Mouse (Mus musculus) lung, embryonic 16.5 days (tissue): ENCODE data around the gene Gstm5. TPM values are rescaled to one million over a fixed set of nuclear protein-coding genes. Genes with fewer than 3 reads are reported as not detected.

ENCODE experiments used
- ATAC-seq: fragments of 200-750 bp; cut with Nextera tagmentation; 2 replicates; pipeline ENCODE4 v1.8.0; 2017; ENCODE audit warnings: low read depth, mild to moderate bottlenecking, moderate library complexity
- H3K27ac ChIP-seq: fragments of 300-500 bp; sonication (generic); 2 replicates; pipeline ENCODE4 v1.5.1; 2014; ENCODE audit warnings: mild to moderate bottlenecking, control low read depth, low read length
- H3K27me3 ChIP-seq: fragments of 300-500 bp; sonication (generic); 2 replicates; pipeline ENCODE4 v1.6.1; 2014; ENCODE audit warnings: low read depth, low read length, mixed read lengths; ENCODE audit not compliant: control insufficient read depth, insufficient read depth
- H3K36me3 ChIP-seq: fragments of 300-500 bp; sonication (generic); 2 replicates; pipeline ENCODE4 v1.6.1; 2014; ENCODE audit warnings: low read length; ENCODE audit not compliant: control insufficient read depth, insufficient read depth
- H3K4me1 ChIP-seq: fragments of 300-500 bp; sonication (generic); replicated peaks from 2 replicates; pipeline ENCODE4 v1.6.1; 2014; ENCODE audit warnings: low read length, mixed read lengths; ENCODE audit not compliant: control insufficient read depth, insufficient read depth
- H3K4me2 ChIP-seq: fragments of 300-500 bp; sonication (generic); 2 replicates; pipeline ENCODE4 v1.6.1; 2014; ENCODE audit warnings: low read depth, low read length, control low read depth
- H3K4me3 ChIP-seq: fragments of 300-500 bp; sonication (generic); 2 replicates; pipeline ENCODE4 v1.5.1; 2014; ENCODE audit warnings: mild to moderate bottlenecking, low read length, control low read depth
- H3K9ac ChIP-seq: fragments of 300-500 bp; sonication (generic); 2 replicates; pipeline ENCODE4 v1.6.1; 2014; ENCODE audit warnings: low read length, control low read depth
- H3K9me3 ChIP-seq: fragments of 300-500 bp; sonication (generic); 2 replicates; pipeline ENCODE4 v1.6.1; 2016; ENCODE audit warnings: low read length; ENCODE audit not compliant: control insufficient read depth
- WGBS: fragments of 180-500 bp; shearing (Covaris S2); extraction: QIAGEN DNeasy Blood & Tissue Kit; methylation state at CpG from one replicate; pipeline ENCODE4 v1.1.7; 2014; 5-methylcytosine and 5-hydroxymethylcytosine counted together
- polyA plus RNA-seq: library from polyadenylated mRNA; unstranded; fragments of >200 nt; fragmentation: Nextera tagmentation; extraction: Ambion mirVana; gene quantifications from 2 replicates; pipeline ENCODE4 v1.2.1, GENCODE M21; 2015

Gstm5 gene
- polyA plus RNA-seq: 106 and 109 TPM in 2 replicates

- Histone ChIP-seq H3K9me3 (no peaks in the 10 kb centered on the region), H3K4me3 (peak within 1 kb of the TSS; percentile 74), H3K4me1 (peaks cover 5% of the 10 kb centered on the region), H3K4me2 (peak within 1 kb of the TSS; percentile 90), H3K9ac (peak within 1 kb of the TSS; percentile 89), H3K36me3 (no peaks in the 10 kb centered on the region), H3K27me3 (no peaks in the 10 kb centered on the region), H3K27ac (peak within 1 kb of the TSS; percentile 72)
- ATAC-seq: peak; percentile 99
- 4% methylated on average over 40 of the region's 40 CpGs for WGBS
These were observed at the start of gene Gstm5 for GRCm38 (mm10) chr3:107895720-107896569. Gene Gstm5 (plus strand): TSS chr3:107895821.

GRCm38 (mm10) chr3:107846175-107846574 is 49.4 kb upstream of the Gstm5 start:
- no peaks in the 10 kb centered on the region for H3K36me3 ChIP-seq
- no peak overlapping the region for H3K27ac ChIP-seq
- ATAC-seq: no peak
- peaks cover 42% of the 10 kb centered on the region for H3K4me1 ChIP-seq
- no peaks in the 10 kb centered on the region for H3K27me3 ChIP-seq
- WGBS: 91% methylated on average over 1 of the region's 1 CpGs
- no peak overlapping the region for H3K4me2 ChIP-seq
- H3K9me3 ChIP-seq: no peaks in the 10 kb centered on the region
- H3K4me3 ChIP-seq: no peak overlapping the region
- no peak overlapping the region for H3K9ac ChIP-seq

DNA sequence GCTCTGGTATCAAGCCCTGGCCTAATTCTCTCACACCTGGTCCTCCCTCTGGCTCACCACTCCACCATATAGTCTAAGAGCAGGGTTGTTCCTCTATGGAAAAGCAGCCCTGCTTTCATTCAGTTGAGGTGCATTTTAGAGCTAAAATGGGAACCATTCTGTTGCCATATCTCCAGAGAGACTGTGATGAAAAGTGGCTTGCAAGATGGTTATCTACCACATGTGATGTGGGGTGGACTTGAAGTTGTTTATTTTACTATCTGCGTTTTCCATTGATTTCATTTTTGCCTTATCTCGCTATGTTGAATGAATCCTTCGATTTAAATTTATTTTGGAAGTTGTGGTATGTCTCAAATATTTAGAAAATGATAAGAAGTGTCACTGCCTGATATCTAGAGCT is 48.8 kb upstream of the Gstm5 start:
- Histone ChIP-seq H3K9ac (no peak overlapping the region), H3K4me3 (no peak overlapping the region), H3K27me3 (no peaks in the 10 kb centered on the region), H3K27ac (no peak overlapping the region), H3K4me2 (no peak overlapping the region), H3K4me1 (peaks cover 42% of the 10 kb centered on the region), H3K36me3 (no peaks in the 10 kb centered on the region), H3K9me3 (no peaks in the 10 kb centered on the region)
- 21% methylated on average over 3 of the region's 3 CpGs for WGBS
- ATAC-seq: no peak

GRCm38 (mm10) chr3:107848126-107848525 is 47.5 kb upstream of the Gstm5 start:
- WGBS: 29% methylated on average over 4 of the region's 4 CpGs
- no peaks in the 10 kb centered on the region for H3K9me3 ChIP-seq
- peaks cover 42% of the 10 kb centered on the region for H3K4me1 ChIP-seq
- H3K4me2 ChIP-seq: no peak overlapping the region
- ATAC-seq: no peak
- no peak overlapping the region for H3K27ac ChIP-seq
- no peaks in the 10 kb centered on the region for H3K36me3 ChIP-seq
- no peaks in the 10 kb centered on the region for H3K27me3 ChIP-seq
- no peak overlapping the region for H3K9ac ChIP-seq
- no peak overlapping the region for H3K4me3 ChIP-seq

DNA sequence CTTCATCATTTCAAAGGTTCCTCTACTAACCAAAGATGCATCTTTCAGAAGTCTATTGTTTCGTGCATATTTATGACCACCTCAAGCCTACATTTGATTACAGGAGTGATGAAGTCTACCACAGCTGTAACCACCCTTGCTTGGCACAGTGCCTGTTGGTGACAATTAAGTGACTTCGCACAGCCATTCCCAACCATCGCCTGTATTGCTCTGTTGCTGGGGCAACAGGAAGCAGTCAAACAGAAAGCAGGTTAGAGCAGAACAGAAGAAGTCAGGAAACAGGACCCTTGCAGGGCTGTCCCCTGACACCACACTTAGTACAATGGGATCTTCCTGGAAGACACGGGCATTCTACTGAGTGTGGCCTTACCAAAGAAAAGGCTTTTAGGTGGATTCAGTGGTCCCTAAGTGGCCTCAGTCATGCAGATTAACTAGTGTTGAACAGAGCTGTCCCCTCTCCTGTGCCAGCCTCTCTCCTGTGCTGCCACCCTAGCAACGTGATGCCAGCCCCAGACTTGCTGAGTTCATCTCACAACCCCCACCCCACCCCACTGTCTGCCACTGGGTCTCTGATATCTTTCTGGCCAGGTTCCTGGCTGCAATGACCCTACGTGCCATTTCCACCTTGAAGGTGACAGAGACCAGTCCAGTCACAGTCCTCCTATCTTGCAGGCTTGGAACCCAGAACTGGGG is 46.5 kb upstream of the Gstm5 start:
- Histone ChIP-seq H3K27me3 (no peaks in the 10 kb centered on the region), H3K4me1 (peaks cover 39% of the 10 kb centered on the region), H3K4me2 (no peak overlapping the region), H3K4me3 (no peak overlapping the region), H3K9me3 (no peaks in the 10 kb centered on the region), H3K36me3 (no peaks in the 10 kb centered on the region), H3K9ac (no peak overlapping the region), H3K27ac (no peak overlapping the region)
- WGBS: 58% methylated on average over 6 of the region's 6 CpGs
- no peak for ATAC-seq

GRCm38 (mm10) chr3:107849693-107850031 is 46.0 kb upstream of the Gstm5 start:
- no peak for ATAC-seq
- no peaks in the 10 kb centered on the region for H3K27me3 ChIP-seq
- no peak overlapping the region; the same call in 1 of the 2 replicates for H3K27ac ChIP-seq
- peaks cover 35% of the 10 kb centered on the region for H3K4me1 ChIP-seq
- H3K9ac ChIP-seq: no peak overlapping the region; the same call in 1 of the 2 replicates
- H3K4me2 ChIP-seq: no peak overlapping the region
- no peak overlapping the region for H3K4me3 ChIP-seq
- H3K36me3 ChIP-seq: no peaks in the 10 kb centered on the region
- no peaks in the 10 kb centered on the region for H3K9me3 ChIP-seq
- WGBS: 86% methylated on average over 2 of the region's 2 CpGs

- H3K4me1 ChIP-seq: peaks cover 32% of the 10 kb centered on the region
- peak overlapping the region; percentile 26; the same call in 1 of the 2 replicates for H3K9ac ChIP-seq
- H3K27me3 ChIP-seq: no peaks in the 10 kb centered on the region; the same call in 1 of the 2 replicates
- peak; percentile 91 for ATAC-seq
- WGBS: 18% methylated on average over 12 of the region's 12 CpGs
- H3K27ac ChIP-seq: peak overlapping the region; percentile 70; the same call in 1 of the 2 replicates
- H3K9me3 ChIP-seq: no peaks in the 10 kb centered on the region
- peak overlapping the region; percentile 36 for H3K4me2 ChIP-seq
- H3K36me3 ChIP-seq: no peaks in the 10 kb centered on the region
- H3K4me3 ChIP-seq: no peak overlapping the region
These were observed 45.1 kb upstream of the Gstm5 start for GRCm38 (mm10) chr3:107850418-107851031.

DNA sequence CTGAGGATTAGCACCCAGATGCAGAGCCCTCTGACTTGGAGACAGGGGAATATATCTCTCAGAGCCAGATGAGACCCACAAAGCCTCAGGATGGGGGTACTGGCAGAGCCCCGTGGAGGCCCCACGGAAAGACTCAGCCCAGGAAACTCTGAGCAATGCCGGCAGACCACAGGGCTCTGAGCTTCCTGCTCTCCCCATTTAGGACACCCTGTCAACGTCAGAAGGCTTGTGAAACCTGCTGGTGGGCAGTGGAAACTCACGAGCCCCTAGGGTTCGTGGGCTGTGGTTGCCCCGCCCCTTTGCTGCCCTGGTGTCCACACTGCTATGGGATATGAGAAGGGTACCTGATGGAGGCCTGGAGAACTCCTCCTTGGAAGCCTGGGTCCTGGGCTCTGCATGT is 42.8 kb upstream of the Gstm5 start:
- Histone ChIP-seq H3K36me3 (no peaks in the 10 kb centered on the region), H3K27ac (no peak overlapping the region), H3K4me3 (no peak overlapping the region), H3K4me1 (peaks cover 32% of the 10 kb centered on the region), H3K9ac (no peak overlapping the region), H3K27me3 (peaks cover 3% of the 10 kb centered on the region; the same call in 1 of the 2 replicates), H3K4me2 (no peak overlapping the region), H3K9me3 (no peaks in the 10 kb centered on the region)
- WGBS: 43% methylated on average over 7 of the region's 7 CpGs
- no peak for ATAC-seq
